Mouse (Mus musculus) macrophage (primary cell): ENCODE measurements around the gene Ptgdr. TPM values are rescaled to one million over a fixed set of nuclear protein-coding genes. Genes with fewer than 3 reads are reported as not detected.
"Not testable (repeated sequence)": the region's sequence is repeated elsewhere in the genome, so short reads cannot be mapped to it uniquely, and the experiment has no call there.

ENCODE experiments used
- H3K27ac ChIP-seq: fragments of 350-480 bp; formaldehyde crosslinking; 2 replicates; pipeline ENCODE4 v1.9.0; 2021
- H3K36me3 ChIP-seq: fragments of 350-480 bp; formaldehyde crosslinking; 2 replicates; pipeline ENCODE4 v1.9.0; 2021; ENCODE audit errors: inconsistent target
- H3K4me3 ChIP-seq: fragments of 350-480 bp; formaldehyde crosslinking; 2 replicates; pipeline ENCODE4 v1.9.0; 2021; ENCODE audit errors: inconsistent target
- H3K79me2 ChIP-seq: fragments of 350-480 bp; formaldehyde crosslinking; 2 replicates; pipeline ENCODE4 v1.9.0; 2021; ENCODE audit errors: inconsistent target
- WGBS: methylation state at CpG from one replicate; pipeline ENCODE4 v1.1.7; 2026; ENCODE audit warnings: inconsistent platforms; ENCODE audit not compliant: missing documents; 5-methylcytosine and 5-hydroxymethylcytosine counted together
- polyA plus RNA-seq: library from polyadenylated mRNA; stranded (reverse); fragments of 250-400 nt; gene quantifications from 3 replicates; pipeline ENCODE4 v1.2.4, GENCODE M21; 2018; ENCODE audit warnings: inconsistent platforms
- total RNA-seq, 78 experiments: library from RNA; depleted of rRNA; stranded (reverse); fragments of 250-400 nt; gene quantifications; 1 replicate in 9 of 78; 2 replicates in 24 of 78; 3 replicates in 43 of 78; 4 replicates in 2 of 78; pipeline ENCODE4 v1.2.4; 2018; ENCODE audit warnings: inconsistent platforms in 56 of 78

Gene Ptgdr
- not detected for total RNA-seq (2018; cell fraction: chromatin; rRNA removed)
- not detected for total RNA-seq (2018; cell fraction: cytosol; rRNA removed)
- not detected for total RNA-seq (2018; cell fraction: nucleus; rRNA removed)
- not detected in 3 replicates for polyA plus RNA-seq

GRCm38 (mm10) chr14:44858868-44859613 lies at the start of gene Ptgdr:
Ptgdr (minus strand) TSS chr14:44859375.
- H3K4me3 ChIP-seq, result no peak within 1 kb of the TSS
- H3K79me2 ChIP-seq, result no peaks in the 10 kb centered on the region
- no peaks in the 10 kb centered on the region for H3K36me3 ChIP-seq
- no peak within 1 kb of the TSS for H3K27ac ChIP-seq
- WGBS, result 3% methylated on average over 32 of the region's 32 CpGs

- Histone ChIP-seq H3K27ac (no peak overlapping the region), H3K79me2 (no peaks in the 10 kb centered on the region), H3K36me3 (no peaks in the 10 kb centered on the region), H3K4me3 (no peak overlapping the region)
- WGBS, result 88% methylated on average over 5 of the region's 5 CpGs
Measured at GRCm38 (mm10) chr14:44907774-44908173, 48.6 kb upstream of the Ptgdr start.

GRCm38 (mm10) chr14:44904199-44904598 lies 45.0 kb upstream of the Ptgdr start:
- Histone ChIP-seq H3K27ac (no peak overlapping the region), H3K36me3 (no peaks in the 10 kb centered on the region), H3K4me3 (no peak overlapping the region), H3K79me2 (no peaks in the 10 kb centered on the region)
- WGBS, result 64% methylated on average over 4 of the region's 4 CpGs

- H3K79me2 ChIP-seq, H3K36me3 ChIP-seq, H3K4me3 ChIP-seq, H3K27ac ChIP-seq: not testable (repeated sequence)
Measured at GRCm38 (mm10) chr14:44901735-44902134, 42.6 kb upstream of the Ptgdr start.

- Histone ChIP-seq H3K79me2 (no peaks in the 10 kb centered on the region), H3K36me3 (no peaks in the 10 kb centered on the region), H3K4me3 (no peak overlapping the region), H3K27ac (no peak overlapping the region)
- 23% methylated on average over 7 of the region's 7 CpGs for WGBS
Measured at GRCm38 (mm10) chr14:44891387-44892132, 32.4 kb upstream of the Ptgdr start.

- Histone ChIP-seq H3K27ac (no peak overlapping the region), H3K79me2 (no peaks in the 10 kb centered on the region), H3K4me3 (no peak overlapping the region), H3K36me3 (no peaks in the 10 kb centered on the region)
- 93% methylated on average over 6 of the region's 6 CpGs for WGBS
Measured at GRCm38 (mm10) chr14:44869686-44870085, 10.5 kb upstream of the Ptgdr start.

- 57% methylated on average over 8 of the region's 8 CpGs for WGBS
- Histone ChIP-seq H3K79me2 (no peaks in the 10 kb centered on the region), H3K4me3 (no peak overlapping the region), H3K27ac (no peak overlapping the region), H3K36me3 (no peaks in the 10 kb centered on the region)
Measured at GRCm38 (mm10) chr14:44865661-44866060, 6.5 kb upstream of the Ptgdr start.

GRCm38 (mm10) chr14:44863086-44863485 lies 3.9 kb upstream of the Ptgdr start:
- no peak overlapping the region for H3K4me3 ChIP-seq
- H3K79me2 ChIP-seq, result no peaks in the 10 kb centered on the region
- WGBS, result 100% methylated on average over 4 of the region's 4 CpGs
- no peak overlapping the region for H3K27ac ChIP-seq
- no peaks in the 10 kb centered on the region for H3K36me3 ChIP-seq

GRCm38 (mm10) chr14:44861161-44861560 lies 2.0 kb upstream of the Ptgdr start:
- Histone ChIP-seq H3K79me2 (no peaks in the 10 kb centered on the region), H3K4me3 (no peak overlapping the region), H3K36me3 (no peaks in the 10 kb centered on the region), H3K27ac (no peak overlapping the region)
- 23% methylated on average over 3 of the region's 3 CpGs for WGBS

GRCm38 (mm10) chr14:44858372-44858771 lies 803 bp downstream of the Ptgdr start:
- WGBS, result 20% methylated on average over 12 of the region's 12 CpGs
- Histone ChIP-seq H3K79me2 (no peaks in the 10 kb centered on the region), H3K36me3 (no peaks in the 10 kb centered on the region), H3K4me3 (no peak overlapping the region), H3K27ac (no peak overlapping the region)

GRCm38 (mm10) chr14:44850637-44851036 lies 8.5 kb downstream of the Ptgdr start:
- not testable (repeated sequence) for H3K79me2 ChIP-seq, H3K4me3 ChIP-seq, H3K36me3 ChIP-seq, H3K27ac ChIP-seq
- 17% methylated on average over 2 of the region's 3 CpGs for WGBS

- no peaks in the 10 kb centered on the region for H3K36me3 ChIP-seq
- no peak overlapping the region for H3K27ac ChIP-seq
- H3K79me2 ChIP-seq, result no peaks in the 10 kb centered on the region
- no peak overlapping the region for H3K4me3 ChIP-seq
- 3% methylated on average over 2 of the region's 2 CpGs for WGBS
Measured at GRCm38 (mm10) chr14:44847740-44848139, 11.4 kb downstream of the Ptgdr start.

GRCm38 (mm10) chr14:44846558-44847263 lies 12.5 kb downstream of the Ptgdr start:
- Histone ChIP-seq H3K4me3 (no peak overlapping the region), H3K36me3 (no peaks in the 10 kb centered on the region), H3K27ac (no peak overlapping the region), H3K79me2 (no peaks in the 10 kb centered on the region)
- WGBS, result 90% methylated on average over 6 of the region's 6 CpGs

GRCm38 (mm10) chr14:44843768-44844755 lies 15.1 kb downstream of the Ptgdr start:
- H3K36me3 ChIP-seq, result no peaks in the 10 kb centered on the region
- WGBS, result 70% methylated on average over 15 of the region's 15 CpGs
- no peak overlapping the region for H3K4me3 ChIP-seq
- H3K27ac ChIP-seq, result no peak overlapping the region
- H3K79me2 ChIP-seq, result no peaks in the 10 kb centered on the region
